Mouse (Mus musculus): Measurements from ENCODE around the gene Nat8f4.
A peak's percentile ranks its signal among the peaks of the same experiment; 100 is the strongest.
"Not testable (repeated sequence)": the region's sequence is repeated elsewhere in the genome, so short reads cannot be mapped to it uniquely, and the experiment has no call there.

Nat8f4 gene

DNA sequence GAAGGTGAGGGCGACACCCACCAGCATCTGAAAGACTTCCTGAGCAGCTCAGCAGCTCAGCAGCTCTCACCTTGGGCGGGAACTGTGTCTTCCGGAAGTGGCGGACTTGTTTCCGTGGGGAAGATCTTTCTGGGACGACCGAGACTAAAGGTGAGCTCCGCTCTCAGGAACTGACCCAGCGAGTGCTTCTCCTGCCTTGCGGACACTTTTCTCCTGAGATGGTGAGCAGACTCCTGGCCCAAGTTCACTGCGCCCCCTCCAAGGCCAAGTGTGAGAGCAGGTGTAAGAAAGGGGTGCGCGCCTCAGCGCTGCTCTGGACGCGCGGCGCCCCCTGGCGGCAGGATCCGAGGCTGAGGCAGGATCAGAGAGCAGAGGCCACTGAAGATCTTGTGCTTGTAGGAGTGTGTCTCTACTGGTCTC, at the start of gene Nat8f4:
Gene Nat8f4 (minus strand): TSS at position 243 of the 420 bp plus-strand sequence.
- peak; percentile 47 to 78 for DNase-seq (ENCODE audit: low spot score in 2 of 2)

DNA sequence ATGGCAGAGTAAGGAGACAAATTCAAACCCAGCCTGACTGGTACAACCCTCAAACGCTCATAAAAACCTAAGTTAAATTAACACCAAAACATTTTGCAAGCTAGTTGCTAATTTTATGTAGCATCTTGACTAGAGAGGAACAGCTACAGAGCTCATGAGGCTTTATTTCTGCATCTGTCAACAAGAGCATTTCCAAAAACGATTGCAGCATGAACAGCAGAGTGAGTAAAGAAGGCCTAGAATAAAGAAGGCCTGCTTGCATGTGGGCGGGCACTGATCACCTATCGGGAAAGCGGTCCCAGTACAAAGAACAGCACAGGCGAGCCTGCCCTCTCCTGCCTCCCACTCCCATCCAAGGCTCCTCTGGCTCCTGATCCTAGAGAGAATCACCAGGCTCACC, 43.9 kb upstream of the Nat8f4 start:
- DNase-seq (ENCODE audit: low spot score in 2 of 2), result no peak

DNA sequence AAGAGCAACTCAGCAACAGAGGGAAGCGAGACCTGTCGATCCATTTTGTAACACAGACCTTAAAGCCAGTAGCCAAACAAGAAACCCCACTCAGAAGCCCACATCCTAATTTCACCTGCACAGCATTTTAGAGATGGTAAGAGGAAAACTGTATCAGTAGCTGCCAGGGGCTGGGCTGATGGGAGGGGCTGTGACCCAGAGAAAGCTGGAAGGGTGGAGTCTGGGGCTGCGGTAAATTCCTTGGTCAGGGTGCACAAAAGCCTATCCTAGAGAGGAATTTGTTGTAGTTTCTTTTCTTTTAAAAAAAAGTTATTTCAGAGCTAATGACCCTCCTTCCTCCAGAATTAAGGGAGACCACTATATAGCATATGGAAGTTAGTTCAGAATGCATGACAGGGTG, 37.8 kb upstream of the Nat8f4 start:
- DNase-seq (ENCODE audit: low spot score in 2 of 2), result no peak

DNA sequence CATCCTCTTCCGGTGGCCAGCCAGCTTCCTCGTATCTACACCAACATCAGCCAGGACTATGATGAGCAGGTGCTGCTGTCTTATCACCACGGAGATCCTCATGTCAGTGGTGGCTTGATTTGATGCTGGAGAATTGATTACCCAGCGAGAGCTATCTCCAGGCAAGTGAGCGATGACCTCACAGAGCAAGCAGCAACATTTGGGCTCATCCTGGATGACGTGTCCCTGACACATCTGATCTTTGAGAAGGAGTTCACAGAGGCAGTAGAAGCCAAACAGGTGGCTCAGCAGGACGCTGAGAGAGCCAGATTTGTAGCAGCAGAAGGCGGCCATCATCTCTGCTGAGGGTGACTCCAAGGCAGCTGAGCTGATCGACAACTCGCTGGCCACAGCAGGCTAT, 34.0 kb upstream of the Nat8f4 start:
- no peak for DNase-seq (ENCODE audit: low spot score in 2 of 2)

DNA sequence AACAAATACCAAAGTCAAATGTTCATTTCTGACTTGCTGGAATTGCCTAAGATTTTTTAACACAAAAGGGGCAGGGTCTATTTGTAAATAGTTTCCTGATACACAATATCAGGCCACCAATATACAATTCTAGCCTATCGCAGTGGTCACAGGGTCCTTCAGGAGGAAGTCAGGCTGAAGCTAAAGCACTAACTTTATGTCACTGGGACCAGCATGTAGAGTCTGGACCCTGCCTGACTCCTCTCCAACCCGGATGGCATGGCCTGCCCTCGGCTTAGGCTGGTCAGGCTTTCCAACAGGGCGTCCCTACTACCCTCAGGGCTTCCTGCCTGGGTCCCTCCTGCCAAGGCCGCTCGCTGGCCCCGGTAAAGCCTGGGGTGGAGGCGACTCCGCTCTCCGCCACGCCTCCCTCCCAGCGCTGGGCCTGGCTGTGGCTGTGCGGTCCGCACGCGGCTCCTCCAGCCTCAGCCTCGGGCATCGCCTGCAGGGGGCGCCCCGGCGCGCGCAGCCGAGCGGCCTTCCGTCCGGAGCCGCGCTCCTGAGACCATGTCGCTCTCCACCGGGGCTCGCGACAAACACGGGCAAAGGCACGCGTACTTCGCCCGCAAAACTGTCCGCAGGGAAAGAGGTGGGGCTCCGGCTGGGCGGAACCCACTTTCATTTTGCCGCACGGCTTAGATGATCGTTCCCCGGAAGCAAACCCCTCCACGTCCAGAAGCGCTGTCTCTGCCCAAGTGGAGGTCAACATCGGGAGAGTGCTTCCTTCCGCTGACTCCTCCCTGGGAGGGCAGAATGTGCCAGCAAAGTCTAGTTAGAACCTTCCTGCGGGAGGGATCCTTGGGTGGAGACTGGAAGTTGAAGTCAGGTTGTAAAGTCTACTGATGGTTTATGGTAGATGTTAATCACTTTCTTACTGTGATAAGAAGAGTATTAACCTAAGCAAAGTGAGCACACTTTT, 32.1 kb upstream of the Nat8f4 start:
- DNase-seq (ENCODE audit: low spot score in 2 of 2), result peak; percentile 82 to 83

DNA sequence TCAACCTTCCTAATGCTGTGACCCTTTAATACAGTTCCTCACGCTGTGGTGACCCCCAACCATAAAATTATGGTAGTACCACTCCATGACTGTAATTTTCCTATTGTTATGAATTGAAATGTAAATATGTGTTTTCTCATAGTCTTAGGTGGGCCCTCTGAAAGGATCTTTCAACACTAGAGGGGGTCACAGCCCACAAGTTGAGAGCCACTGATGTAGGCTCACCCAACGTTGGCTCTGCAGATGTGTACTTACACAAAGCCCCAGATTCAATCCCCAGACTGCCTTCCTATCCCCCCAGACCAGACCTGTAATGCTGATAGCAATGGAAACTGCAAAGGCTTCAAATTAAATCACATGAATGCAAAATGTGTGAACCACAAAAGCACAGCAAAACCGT, 31.0 kb upstream of the Nat8f4 start:
- no peak for DNase-seq (ENCODE audit: low spot score in 2 of 2)

DNA sequence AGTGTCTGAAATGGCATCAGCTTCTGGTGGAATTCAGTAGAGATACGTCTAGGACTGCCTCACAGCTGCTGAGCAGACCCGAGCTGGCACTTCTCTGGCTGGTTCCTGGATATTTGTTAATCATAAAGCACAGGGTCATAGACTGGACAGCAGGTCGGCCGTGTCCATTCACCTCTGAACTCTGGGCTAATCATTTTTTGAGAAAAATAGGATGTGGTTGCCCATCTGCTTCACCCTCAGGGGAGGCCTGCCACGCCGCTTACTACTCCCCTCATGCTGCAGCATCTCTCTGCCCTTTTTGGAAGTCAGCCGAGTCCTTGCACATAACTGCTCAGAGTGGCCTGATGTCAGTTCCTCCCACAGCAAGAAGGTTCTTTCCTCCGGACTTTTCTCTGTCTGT, 29.4 kb upstream of the Nat8f4 start:
- DNase-seq (ENCODE audit: low spot score in 2 of 2), result no peak

DNA sequence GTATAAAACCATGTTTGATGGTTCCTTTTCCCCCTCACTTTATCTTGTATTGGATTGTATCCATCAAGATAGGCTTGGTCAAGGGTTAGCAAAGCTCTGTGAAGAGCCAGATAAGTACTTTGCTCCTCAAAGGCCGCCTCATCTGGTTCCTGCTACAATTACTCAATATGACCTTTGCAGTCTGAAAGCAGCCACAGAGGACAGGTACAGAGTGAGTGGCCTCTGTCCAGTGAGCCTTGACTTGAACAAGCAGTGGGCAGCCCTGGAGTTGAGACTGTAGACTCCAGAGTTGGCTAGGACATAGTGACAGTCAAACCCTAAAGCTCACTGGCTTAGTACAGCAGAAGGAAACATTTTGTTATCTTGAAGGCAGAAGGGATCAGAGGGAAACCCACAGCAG, 24.6 kb upstream of the Nat8f4 start:
- no peak for DNase-seq (ENCODE audit: low spot score in 2 of 2)

DNA sequence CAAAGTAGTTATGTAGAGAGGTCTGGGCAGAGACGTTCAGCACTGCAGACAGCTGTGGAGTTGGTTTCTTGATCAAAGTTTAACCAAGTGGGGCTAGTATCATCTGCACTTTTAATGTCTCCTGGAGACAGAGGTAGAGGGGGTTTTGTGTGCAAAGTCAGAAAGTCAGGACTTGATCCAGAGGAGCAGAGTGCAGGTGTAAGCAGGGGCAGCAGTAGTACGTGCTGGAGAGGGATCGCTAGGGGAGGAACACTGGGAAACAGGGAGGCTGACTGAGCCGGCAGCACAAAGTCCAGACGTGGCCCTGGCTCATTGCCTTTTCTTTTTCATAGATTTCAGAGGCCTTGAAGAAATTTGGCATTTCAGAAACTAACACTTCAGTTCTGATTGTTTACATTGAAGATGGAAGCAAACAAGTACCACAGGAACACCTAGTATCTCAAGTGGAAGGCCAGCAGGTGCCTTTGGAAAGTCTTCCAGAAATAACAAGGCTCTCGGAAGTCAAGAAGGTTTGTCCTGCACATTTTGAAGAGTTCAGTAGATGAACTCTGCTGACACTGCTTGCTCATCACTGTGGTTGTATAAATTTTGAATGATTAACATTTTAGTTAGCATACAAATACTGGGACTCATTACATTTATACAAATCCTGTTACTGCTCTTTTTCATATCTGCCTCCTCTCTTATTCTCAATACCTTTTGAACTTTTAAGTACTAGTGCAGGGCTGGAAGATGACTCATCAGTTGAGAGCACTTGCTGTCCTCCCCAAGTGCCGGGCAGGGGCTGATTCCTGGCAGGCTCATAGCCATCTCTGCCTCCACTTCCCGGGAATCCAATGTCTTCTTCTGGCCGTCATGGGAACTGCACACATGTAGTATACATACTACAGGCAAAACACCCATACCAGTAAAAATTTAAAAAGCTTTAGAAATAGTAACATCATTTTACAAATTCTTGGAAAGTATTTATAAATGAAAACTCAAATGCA, 23.1 kb upstream of the Nat8f4 start:
- no peak for DNase-seq (ENCODE audit: low spot score in 2 of 2)

DNA sequence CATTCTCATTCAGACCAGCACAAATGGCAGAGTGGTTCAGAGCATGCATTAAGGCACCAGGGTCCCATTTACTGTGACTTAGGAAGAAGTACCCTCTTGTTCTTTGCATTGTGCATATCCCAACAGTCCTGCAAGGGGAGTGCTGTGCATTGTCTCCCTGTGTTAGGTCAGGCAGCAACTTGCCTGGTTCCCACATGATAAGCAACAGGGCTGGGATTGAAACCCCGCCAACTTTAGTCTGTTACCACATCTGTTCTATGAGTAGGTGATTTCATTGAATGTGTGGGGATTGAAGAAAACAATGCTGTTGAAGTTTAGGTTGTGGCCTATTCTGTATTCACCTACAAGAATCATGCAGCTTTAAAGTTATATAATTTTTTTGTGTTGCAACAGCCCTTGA, 22.0 kb upstream of the Nat8f4 start:
- DNase-seq (ENCODE audit: low spot score in 2 of 2), result no peak

DNA sequence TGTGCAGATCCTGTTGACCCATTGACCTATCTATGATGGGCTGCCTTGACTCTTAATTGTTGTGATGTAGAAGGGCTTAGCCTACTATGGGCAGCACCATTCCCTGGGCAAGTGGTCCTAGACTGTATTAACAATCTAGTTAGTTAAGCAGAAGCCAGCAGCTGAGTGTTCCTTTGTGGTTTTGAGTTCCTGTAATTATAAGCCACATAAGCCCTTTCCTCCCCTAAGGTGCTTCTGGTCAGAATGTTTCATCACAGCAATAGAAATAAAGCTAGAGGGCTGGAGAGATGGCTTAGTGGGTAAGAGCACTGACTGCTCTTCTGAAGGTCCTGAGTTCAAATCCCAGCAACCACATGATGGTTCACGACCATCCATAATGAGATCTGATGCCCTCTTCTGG, 19.0 kb upstream of the Nat8f4 start:
- no peak for DNase-seq (ENCODE audit: low spot score in 2 of 2)

DNA sequence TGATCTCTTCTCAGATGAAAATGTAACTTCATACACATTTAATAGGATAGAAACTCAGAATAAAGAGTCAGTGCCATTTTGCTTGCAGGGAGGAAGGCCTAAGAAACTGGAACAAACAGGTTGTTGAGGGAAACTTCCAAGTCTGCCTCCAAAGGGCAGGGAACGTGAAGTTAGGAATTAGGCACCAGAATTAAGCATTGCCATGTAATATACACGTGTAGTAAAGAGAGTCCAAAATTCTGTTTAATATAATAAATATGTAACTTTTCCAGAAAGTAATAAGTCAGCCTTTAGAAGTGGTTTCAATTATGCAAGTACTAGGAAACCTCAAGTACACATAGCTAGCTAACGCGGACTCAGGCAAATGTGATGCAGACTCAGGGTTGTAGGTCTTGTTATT, 14.7 kb upstream of the Nat8f4 start:
- no peak for DNase-seq (ENCODE audit: low spot score in 2 of 2)

DNA sequence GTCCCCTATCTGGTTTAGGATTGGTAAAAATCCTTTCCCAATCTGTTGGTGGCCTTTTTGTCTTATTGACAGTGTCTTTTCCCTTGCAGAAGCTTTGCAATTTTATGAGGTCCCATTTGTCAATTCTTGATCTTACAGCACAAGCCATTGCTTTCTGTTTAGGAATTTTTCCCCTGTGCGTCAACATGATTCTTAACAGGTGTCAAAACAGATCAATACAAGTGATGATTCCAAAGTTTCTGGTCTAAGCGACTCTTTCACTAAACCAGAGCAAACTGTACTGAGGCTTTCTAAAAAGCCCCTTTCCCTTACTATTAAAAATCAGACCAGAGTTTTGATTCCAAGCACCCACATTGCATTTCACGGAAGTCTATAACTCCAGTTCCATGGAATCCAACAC, 13.7 kb upstream of the Nat8f4 start:
- DNase-seq (ENCODE audit: low spot score in 2 of 2), result not testable (repeated sequence)

DNA sequence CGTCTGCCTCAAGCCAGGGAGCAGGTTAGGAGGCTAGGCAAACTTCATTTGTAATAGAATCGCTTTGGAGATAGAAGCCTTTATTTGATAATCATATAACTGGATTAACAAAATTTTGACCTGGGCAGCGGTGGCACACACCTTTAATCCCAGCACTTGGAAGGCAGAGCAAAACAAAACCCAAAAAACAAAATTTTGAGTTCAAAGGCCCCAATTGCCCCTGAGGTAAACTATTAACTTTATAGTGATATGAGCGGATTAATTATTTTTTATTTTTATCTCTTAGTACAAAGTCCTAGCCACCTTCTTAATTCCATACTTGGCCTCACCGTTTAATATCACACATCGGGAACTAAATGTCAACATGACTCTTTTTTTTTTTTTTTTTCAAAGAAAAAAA, 11.9 kb upstream of the Nat8f4 start:
- DNase-seq (ENCODE audit: low spot score in 2 of 2), result no peak

DNA sequence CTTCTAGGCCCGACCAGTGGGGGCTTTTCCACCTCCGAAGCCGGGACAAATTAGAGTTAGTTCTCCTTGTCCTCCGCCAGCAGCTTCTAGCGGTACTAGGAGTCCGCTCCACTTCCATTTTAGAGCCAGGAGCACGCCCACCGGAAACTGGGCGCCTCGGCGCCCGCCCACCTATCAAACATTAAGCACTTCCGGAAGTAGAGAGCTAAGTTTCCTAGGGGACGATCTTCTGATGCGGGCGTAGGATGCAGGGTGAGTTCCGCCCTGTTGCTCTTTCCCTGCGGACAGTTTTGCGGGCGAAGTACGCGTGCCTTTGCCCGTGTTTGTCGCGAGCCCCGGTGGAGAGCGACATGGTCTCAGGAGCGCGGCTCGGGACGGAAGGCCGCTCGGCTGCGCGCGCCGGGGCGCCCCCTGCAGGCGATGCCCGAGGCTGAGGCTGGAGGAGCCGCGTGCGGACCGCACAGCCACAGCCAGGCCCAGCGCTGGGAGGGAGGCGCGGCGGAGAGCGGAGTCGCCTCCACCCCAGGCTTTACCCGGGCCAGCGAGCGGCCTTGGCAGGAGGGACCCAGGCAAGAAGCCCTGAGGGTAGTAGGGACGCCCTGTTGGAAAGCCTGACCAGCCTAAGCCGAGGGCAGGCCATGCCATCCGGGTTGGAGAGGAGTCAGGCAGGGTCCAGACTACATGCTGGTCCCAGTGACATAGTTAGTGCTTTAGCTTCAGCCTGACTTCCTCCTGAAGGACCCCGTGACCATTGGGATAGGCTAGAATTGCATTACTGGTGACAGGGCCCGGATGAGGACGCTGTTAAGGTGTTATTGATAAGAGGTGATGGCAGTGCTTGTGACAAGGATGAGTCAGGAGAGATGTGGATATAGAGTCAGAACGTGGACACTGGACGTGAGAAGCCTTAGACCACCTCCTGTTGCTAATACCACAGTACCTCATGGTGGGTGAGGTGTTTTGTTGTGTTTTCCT, 11.1 kb upstream of the Nat8f4 start, which contains the start of gene Nat8f1:
Gene Nat8f1 (minus strand): TSS at position 149 of the 975 bp plus-strand sequence.
- DNase-seq (ENCODE audit: low spot score in 2 of 2), result peak; percentile 84 to 87

DNA sequence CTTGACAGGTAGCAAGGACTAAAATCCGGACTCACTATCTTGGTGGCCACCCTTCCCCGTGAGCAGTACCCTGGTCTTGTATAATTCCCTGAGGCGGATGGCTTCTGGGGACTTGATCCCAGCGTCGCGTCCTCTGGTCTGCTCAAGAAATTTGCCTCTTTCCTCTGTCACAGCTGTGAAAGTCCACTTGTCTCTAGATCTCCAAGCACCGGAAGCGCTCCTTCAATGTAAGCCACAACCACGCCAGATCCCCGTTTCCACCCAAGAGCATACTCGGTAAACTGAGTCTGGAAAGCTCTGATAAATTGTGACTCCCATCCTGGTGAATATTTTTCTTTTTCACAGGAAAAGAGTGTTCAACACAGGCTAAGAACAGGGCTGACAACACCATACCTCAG, 10.5 kb upstream of the Nat8f4 start:
- DNase-seq (ENCODE audit: low spot score in 2 of 2), result peak in 1 of 2 experiments; percentile 19

DNA sequence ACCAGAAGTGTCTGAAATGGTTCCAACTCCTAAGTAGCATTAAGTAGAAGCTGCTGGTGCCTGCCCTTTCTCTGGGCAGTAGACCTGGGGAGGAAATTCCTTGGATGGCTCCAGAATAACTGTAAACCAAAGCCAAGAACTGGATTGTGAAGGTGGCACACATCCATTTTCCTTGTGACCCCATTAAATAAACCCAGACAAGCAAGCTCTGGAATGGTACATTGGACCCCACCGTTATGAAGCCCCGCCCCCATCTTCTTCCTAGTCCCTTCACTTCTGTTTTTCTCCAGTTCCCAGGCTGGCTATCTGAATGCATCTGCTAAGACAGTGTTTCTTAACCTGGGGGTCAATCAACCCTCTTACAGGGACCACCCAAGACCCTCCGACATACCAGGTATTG, 6.9 kb upstream of the Nat8f4 start, which contains the start of gene Tprkb:
Gene Tprkb (plus strand): TSS at position 279 of the 400 bp plus-strand sequence.
- DNase-seq (ENCODE audit: low spot score in 2 of 2), result no peak

DNA sequence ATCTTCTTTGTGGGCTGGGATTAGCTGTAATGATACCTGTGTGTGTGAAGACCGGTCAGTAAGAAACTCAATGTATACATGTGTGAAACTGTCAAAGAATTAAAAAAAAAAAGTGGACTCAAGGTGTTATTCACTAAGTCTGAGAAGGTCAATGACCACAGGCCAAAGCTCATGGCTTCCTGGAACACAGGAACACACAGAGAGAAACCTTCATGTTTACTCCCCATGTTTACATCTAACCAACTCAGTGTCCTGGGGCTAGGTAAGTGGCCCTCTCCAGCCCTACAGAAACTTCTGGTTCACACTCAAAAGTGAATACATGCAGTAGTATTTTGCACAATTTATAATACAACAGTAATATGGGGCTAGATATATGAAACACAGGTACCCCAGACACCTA, 5.0 kb upstream of the Nat8f4 start:
- no peak for DNase-seq (ENCODE audit: low spot score in 2 of 2)

DNA sequence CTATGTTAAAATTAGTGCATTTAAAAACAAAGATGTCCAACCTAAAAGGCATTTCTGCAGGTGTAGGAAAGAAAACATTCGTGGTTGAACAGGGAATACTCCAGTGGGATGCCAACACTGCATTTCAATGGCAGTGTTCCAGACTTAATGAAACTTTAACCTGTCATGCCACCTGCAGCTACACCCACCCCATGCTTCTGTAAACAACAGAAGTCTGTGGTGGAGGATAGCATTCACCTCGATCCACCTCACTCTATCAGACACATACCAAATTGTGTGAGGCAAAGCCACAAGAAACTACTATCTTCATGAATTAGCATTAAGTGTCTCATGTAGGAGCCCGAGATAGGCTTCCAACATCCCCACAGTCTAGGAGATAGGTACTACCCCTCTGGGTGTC, 3.7 kb upstream of the Nat8f4 start:
- no peak for DNase-seq (ENCODE audit: low spot score in 2 of 2)

DNA sequence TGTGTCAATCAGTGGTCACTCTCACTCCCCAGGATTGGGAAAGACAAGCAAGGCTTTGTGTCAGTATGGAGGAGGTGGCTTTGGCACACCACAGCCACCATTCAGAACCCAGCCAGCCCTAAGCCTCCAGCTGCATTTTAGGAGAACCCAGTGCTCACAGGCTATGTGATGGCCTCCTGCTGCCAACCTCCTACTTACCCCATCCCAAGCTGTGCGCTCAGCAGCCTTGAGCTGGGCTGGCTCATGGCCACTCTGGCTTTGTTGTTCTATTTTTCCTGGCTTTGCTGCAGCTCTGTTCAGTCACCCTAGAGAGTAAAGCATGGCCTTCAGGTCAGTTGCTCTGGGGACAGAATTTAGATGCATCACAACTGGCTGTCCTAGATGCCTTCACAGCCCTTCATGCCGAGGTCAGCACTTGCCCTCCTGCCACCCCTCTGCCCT, 2.2 kb upstream of the Nat8f4 start:
- not testable (repeated sequence) for DNase-seq (ENCODE audit: low spot score in 2 of 2)

DNA sequence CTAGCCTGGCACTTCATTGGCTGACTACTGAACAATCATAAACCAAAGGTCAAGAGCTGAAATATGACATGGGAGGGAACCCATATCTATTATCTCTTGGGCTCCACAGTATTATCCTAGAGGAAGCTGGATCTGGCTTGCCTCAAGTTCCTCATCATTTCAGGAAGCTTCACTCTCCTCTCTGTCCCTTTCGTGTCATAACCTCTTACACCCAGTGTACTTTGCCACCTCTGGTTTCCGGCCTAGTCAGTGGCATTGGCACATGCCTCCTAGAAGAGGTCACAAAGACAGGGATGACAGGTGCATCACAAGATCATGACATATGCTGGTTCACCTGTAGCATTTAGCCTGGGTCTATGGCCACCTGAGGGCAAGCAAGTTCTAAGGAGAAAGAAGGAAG, 2.4 kb downstream of the Nat8f4 start:
- no peak for DNase-seq (ENCODE audit: low spot score in 2 of 2)

Data from urinary bladder, adult 18-20 months (tissue).